Mouse (Mus musculus) limb, embryonic 15.5 days (tissue): ENCODE data around the gene Proser1. TPM values are rescaled to one million over a fixed set of nuclear protein-coding genes. Genes with fewer than 3 reads are reported as not detected.

Source experiments
- ATAC-seq: fragments of 200-750 bp; cut with Nextera tagmentation; 2 replicates; pipeline ENCODE4 v1.8.0; 2017; ENCODE audit warnings: low read depth, moderate TSS enrichment; ENCODE audit not compliant: insufficient number of reproducible peaks, low FRiP score, low TSS enrichment
- H3K27ac ChIP-seq: fragments of 300-500 bp; sonication (generic); 2 replicates; pipeline ENCODE4 v1.5.1; 2015; ENCODE audit warnings: moderate library complexity, mild to moderate bottlenecking, inconsistent platforms
- H3K27me3 ChIP-seq: fragments of 300-500 bp; sonication (generic); 2 replicates; pipeline ENCODE4 v1.6.1; 2015; ENCODE audit warnings: inconsistent platforms
- H3K36me3 ChIP-seq: fragments of 300-500 bp; sonication (generic); 2 replicates; pipeline ENCODE4 v1.6.1; 2015; ENCODE audit warnings: inconsistent platforms
- H3K4me1 ChIP-seq: fragments of 300-500 bp; sonication (generic); 2 replicates; pipeline ENCODE4 v1.6.1; 2015; ENCODE audit warnings: inconsistent platforms
- H3K4me2 ChIP-seq: fragments of 300-500 bp; sonication (generic); 2 replicates; pipeline ENCODE4 v1.6.1; 2015; ENCODE audit warnings: mild to moderate bottlenecking, inconsistent platforms
- H3K4me3 ChIP-seq: fragments of 300-500 bp; sonication (generic); 2 replicates; pipeline ENCODE4 v1.5.1; 2015; ENCODE audit warnings: mild to moderate bottlenecking, inconsistent platforms
- H3K9ac ChIP-seq: fragments of 300-500 bp; sonication (generic); 2 replicates; pipeline ENCODE4 v1.6.1; 2015; ENCODE audit warnings: inconsistent platforms
- H3K9me3 ChIP-seq: fragments of 300-500 bp; sonication (generic); 2 replicates; pipeline ENCODE4 v1.6.1; 2016; ENCODE audit warnings: inconsistent platforms
- WGBS: fragments of 180-500 bp; shearing (Covaris S2); methylation state at CpG from one replicate; pipeline ENCODE4 v1.1.7; 2015; 5-methylcytosine and 5-hydroxymethylcytosine counted together
- polyA plus RNA-seq: library from polyadenylated mRNA; unstranded; fragments of >200 nt; fragmentation: Nextera tagmentation; extraction: Ambion mirVana; gene quantifications from 2 replicates; pipeline ENCODE4 v1.2.1, GENCODE M21; 2015

Gene Proser1
- polyA plus RNA-seq, 1 experiment from 2014 or later, result 13.3 TPM

GRCm38 (mm10) chr3:53467356-53467755, 3.9 kb downstream of the Proser1 start:
- no peak for ATAC-seq
- 80% methylated on average over 4 of the region's 5 CpGs for WGBS
- no peak overlapping the region for H3K9ac ChIP-seq
- H3K27ac ChIP-seq, result no peak overlapping the region
- H3K4me3 ChIP-seq, result no peak overlapping the region
- peaks cover 25% of the 10 kb centered on the region for H3K4me1 ChIP-seq
- no peaks in the 10 kb centered on the region for H3K27me3 ChIP-seq
- no peak overlapping the region for H3K4me2 ChIP-seq
- H3K36me3 ChIP-seq, result peaks cover 35% of the 10 kb centered on the region
- H3K9me3 ChIP-seq, result no peaks in the 10 kb centered on the region

DNA sequence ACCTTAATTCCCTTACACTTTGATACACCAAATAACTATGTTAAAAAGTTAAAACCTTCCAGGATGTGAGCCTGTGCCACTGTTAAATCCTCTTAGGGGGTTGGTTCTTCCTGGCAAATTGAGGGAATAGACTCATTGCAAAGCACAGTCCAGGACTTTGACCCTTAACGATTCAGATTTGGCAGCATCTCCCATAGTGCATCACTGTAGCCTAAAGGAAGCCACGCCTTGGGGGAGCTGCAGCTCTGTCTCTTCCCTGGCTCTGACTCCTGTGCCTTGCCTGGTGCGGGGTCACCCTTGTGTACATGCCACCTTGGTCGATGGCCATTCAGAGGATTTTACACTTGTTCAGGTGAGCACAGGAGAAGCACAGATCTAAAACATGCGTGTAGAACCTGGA, 6.2 kb downstream of the Proser1 start:
- 95% methylated on average over 5 of the region's 5 CpGs for WGBS

GRCm38 (mm10) chr3:53472061-53472460, 8.6 kb downstream of the Proser1 start:
- Histone ChIP-seq H3K9me3 (no peaks in the 10 kb centered on the region), H3K36me3 (peaks cover 76% of the 10 kb centered on the region), H3K4me3 (no peak overlapping the region), H3K9ac (no peak overlapping the region), H3K27ac (no peak overlapping the region), H3K27me3 (no peaks in the 10 kb centered on the region), H3K4me1 (peaks cover 3% of the 10 kb centered on the region), H3K4me2 (no peak overlapping the region)
- ATAC-seq, result no peak
- 91% methylated on average over 5 of the region's 5 CpGs for WGBS

More for the DNA sequence above, 6.2 kb downstream of the Proser1 start:
- H3K9ac ChIP-seq, result no peak overlapping the region
- no peaks in the 10 kb centered on the region for H3K9me3 ChIP-seq
- H3K27ac ChIP-seq, result no peak overlapping the region
- H3K36me3 ChIP-seq, result peaks cover 57% of the 10 kb centered on the region
- ATAC-seq, result no peak
- H3K4me2 ChIP-seq, result no peak overlapping the region
- no peak overlapping the region for H3K4me3 ChIP-seq
- H3K4me1 ChIP-seq, result peaks cover 21% of the 10 kb centered on the region
- no peaks in the 10 kb centered on the region for H3K27me3 ChIP-seq

DNA sequence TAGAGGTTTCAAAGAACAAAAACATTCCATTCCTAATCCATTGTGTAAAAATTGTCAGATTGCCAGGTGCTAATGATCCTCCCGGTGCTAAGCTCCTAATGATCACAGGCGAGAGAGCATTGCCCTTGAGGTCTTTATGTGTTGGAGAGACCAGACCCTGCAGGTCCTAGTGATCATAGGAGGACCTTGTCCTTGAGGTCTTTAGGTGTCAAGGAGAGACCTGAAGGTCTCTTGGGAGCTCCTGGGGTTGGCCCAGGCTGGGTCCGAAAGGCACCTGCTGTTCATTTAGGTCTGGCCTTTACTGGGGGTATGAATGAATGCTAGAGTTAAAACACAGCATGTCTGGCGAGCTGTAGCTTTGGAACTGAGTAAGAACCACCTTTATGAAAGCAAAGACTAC, 10.7 kb downstream of the Proser1 start:
- Histone ChIP-seq H3K36me3 (peaks cover 89% of the 10 kb centered on the region), H3K27me3 (no peaks in the 10 kb centered on the region), H3K9ac (no peak overlapping the region), H3K4me1 (no peaks in the 10 kb centered on the region; the same call in 1 of the 2 replicates), H3K27ac (no peak overlapping the region), H3K4me2 (no peak overlapping the region), H3K4me3 (no peak overlapping the region), H3K9me3 (no peaks in the 10 kb centered on the region)
- no peak for ATAC-seq
- 66% methylated on average over 4 of the region's 4 CpGs for WGBS

GRCm38 (mm10) chr3:53475889-53476288, 12.4 kb downstream of the Proser1 start:
- Histone ChIP-seq H3K9ac (no peak overlapping the region), H3K27ac (no peak overlapping the region), H3K36me3 (peaks cover 89% of the 10 kb centered on the region), H3K27me3 (no peaks in the 10 kb centered on the region), H3K4me1 (no peaks in the 10 kb centered on the region; the same call in 1 of the 2 replicates), H3K4me2 (no peak overlapping the region), H3K9me3 (no peaks in the 10 kb centered on the region), H3K4me3 (no peak overlapping the region)
- ATAC-seq, result no peak
- WGBS, result 66% methylated on average over 6 of the region's 6 CpGs

- ATAC-seq, result peak; percentile 47; the same call in 1 of the 2 replicates
- 76% methylated on average over 17 of the region's 17 CpGs for WGBS
- no peaks in the 10 kb centered on the region; the same call in 1 of the 2 replicates for H3K4me1 ChIP-seq
- H3K27me3 ChIP-seq, result no peaks in the 10 kb centered on the region
- H3K27ac ChIP-seq, result no peak overlapping the region
- peaks cover 87% of the 10 kb centered on the region for H3K36me3 ChIP-seq
- H3K9ac ChIP-seq, result no peak overlapping the region
- H3K4me2 ChIP-seq, result no peak overlapping the region
- H3K9me3 ChIP-seq, result no peaks in the 10 kb centered on the region
- H3K4me3 ChIP-seq, result no peak overlapping the region
Observed at GRCm38 (mm10) chr3:53477468-53477867, 14.0 kb downstream of the Proser1 start.

DNA sequence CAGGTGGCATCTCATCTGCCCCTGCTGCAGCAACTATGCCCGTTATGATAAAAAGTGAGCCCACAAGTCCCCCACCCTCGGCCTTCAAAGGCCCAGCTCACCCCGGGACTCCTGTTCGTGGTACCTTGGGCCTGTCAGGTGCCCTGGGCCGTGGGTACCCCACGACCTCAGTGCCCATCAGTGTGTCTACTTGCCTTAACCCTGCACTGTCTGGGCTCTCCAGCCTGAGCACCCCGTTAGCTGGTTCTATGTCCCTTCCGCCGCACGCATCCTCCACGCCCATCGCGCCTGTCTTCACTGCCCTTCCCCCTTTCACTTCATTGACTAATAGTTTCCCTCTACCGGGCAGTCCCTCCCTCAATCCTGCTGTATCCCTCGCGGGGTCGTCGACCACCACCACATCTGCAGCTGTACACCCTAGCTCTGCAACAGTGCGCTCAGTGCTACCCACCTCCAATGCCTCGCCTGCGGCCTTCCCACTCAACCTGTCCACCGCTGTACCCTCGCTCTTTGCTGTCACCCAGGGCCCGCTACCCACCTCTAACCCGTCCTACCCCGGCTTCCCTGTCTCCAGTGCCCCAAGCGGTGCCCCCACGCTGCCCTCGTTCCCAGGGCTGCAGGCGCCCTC, 15.1 kb downstream of the Proser1 start:
- no peak overlapping the region for H3K9ac ChIP-seq
- no peak overlapping the region for H3K4me3 ChIP-seq
- 97% methylated on average over 30 of the region's 30 CpGs for WGBS
- 0 out of 2 replicates have a peak, but pooled peaks have one; percentile 41 for ATAC-seq
- no peaks in the 10 kb centered on the region; the same call in 1 of the 2 replicates for H3K4me1 ChIP-seq
- H3K4me2 ChIP-seq, result no peak overlapping the region
- H3K27ac ChIP-seq, result no peak overlapping the region
- H3K27me3 ChIP-seq, result no peaks in the 10 kb centered on the region
- H3K36me3 ChIP-seq, result peaks cover 81% of the 10 kb centered on the region
- H3K9me3 ChIP-seq, result no peaks in the 10 kb centered on the region

DNA sequence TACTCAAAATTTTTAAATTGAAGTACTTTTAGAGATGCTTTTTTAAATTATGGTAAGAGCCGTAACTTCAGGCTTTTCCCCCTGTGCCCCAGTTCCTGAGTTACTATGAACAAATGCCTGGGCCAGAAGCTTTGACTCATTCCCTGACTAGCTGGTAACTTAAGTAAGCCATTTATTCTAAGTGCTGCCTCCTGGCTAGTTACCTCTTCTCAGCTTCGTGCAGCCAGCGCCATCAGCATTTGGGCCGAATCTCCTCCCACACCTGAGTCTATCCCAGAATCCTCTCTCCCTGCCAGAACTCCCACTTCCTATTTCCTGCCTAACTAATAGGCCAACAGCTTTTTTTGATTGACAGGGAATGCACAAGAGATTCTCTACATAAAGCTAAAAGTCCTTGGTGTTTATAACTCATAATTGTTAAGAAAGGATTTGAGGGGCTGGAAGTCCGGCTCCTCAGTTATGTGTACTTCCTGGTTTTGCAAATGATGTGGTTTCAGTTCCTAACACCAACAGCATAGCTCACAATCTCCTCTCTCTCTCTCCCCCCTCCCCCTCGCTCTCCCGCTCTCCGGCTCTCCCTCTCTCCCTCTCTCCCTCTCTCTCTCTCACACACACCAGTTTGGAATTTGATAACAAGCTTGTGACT, 20.1 kb downstream of the Proser1 start:
- no peak overlapping the region for H3K4me2 ChIP-seq
- H3K27me3 ChIP-seq, result no peaks in the 10 kb centered on the region
- WGBS, result 81% methylated on average over 8 of the region's 8 CpGs
- H3K27ac ChIP-seq, result no peak overlapping the region
- H3K4me3 ChIP-seq, result no peak overlapping the region
- no peaks in the 10 kb centered on the region; the same call in none of the 2 replicates for H3K4me1 ChIP-seq
- ATAC-seq, result no peak
- H3K9me3 ChIP-seq, result no peaks in the 10 kb centered on the region
- no peak overlapping the region for H3K9ac ChIP-seq
- H3K36me3 ChIP-seq, result peaks cover 37% of the 10 kb centered on the region

DNA sequence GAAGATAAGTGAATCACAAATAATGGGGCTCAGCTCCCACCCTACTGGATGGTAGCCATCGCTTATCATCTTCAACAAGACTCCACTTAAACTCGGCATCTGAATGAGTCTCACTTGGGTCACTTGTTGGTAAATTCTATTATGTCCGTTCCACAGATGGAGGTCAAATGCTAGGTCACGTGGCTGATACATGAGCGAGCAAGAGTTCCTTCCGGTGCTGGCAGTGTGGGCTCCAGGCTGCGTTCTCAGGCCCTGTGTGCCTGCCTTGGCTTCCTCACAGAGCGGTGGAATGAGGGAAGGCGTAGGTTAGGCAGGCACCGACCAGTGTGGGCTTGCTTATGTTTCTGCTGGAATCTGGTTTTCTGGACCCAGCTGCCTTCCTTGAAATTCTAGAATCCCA, 23.1 kb downstream of the Proser1 start:
- Histone ChIP-seq H3K9ac (no peak overlapping the region), H3K27me3 (no peaks in the 10 kb centered on the region), H3K9me3 (no peaks in the 10 kb centered on the region), H3K4me1 (no peaks in the 10 kb centered on the region; the same call in none of the 2 replicates), H3K4me3 (no peak overlapping the region), H3K4me2 (no peak overlapping the region), H3K36me3 (peaks cover 12% of the 10 kb centered on the region), H3K27ac (no peak overlapping the region)
- ATAC-seq, result no peak
- WGBS, result 71% methylated on average over 10 of the region's 10 CpGs

DNA sequence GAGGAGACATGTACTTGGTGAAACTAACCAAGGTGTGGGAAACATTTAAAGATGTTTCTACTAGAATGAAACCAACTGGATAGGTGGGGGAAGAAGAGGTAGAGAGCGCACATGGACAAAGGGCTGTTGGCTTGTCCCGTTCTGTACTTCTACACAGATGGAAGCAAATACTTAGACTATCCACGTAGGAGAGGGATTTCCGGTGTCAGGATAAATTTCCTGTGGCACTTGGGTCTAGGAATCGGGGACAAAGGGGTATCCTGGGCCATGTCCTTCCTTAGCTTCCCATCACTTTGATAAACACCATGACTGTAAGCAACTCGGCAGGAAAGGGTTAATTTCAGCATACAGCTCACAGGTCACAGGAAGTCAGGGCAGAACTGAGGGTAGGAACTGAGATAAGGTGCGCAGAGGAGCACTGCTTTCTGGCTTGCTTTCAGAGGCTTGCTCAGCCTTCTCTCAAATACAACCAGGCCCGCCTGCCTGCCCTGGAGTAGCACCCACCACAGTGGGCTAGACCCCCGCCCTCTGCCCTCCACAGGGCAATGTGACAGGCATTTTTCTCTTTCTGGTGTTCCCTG, 23.6 kb downstream of the Proser1 start:
- no peak overlapping the region for H3K4me2 ChIP-seq
- H3K4me1 ChIP-seq, result no peaks in the 10 kb centered on the region; the same call in none of the 2 replicates
- 67% methylated on average over 9 of the region's 9 CpGs for WGBS
- no peak overlapping the region for H3K27ac ChIP-seq
- H3K27me3 ChIP-seq, result no peaks in the 10 kb centered on the region
- peaks cover 8% of the 10 kb centered on the region for H3K36me3 ChIP-seq
- no peak overlapping the region for H3K9ac ChIP-seq
- ATAC-seq, result no peak
- no peak overlapping the region for H3K4me3 ChIP-seq
- no peaks in the 10 kb centered on the region for H3K9me3 ChIP-seq

- Histone ChIP-seq H3K9me3 (no peaks in the 10 kb centered on the region), H3K4me2 (no peak within 1 kb of the TSS), H3K9ac (no peak within 1 kb of the TSS), H3K27me3 (no peaks in the 10 kb centered on the region), H3K27ac (no peak within 1 kb of the TSS), H3K4me3 (no peak within 1 kb of the TSS), H3K36me3 (no peaks in the 10 kb centered on the region), H3K4me1 (no peaks in the 10 kb centered on the region; the same call in none of the 2 replicates)
- no peak for ATAC-seq
- WGBS, result 66% methylated on average over 6 of the region's 6 CpGs
Observed at GRCm38 (mm10) chr3:53488353-53488752, 24.9 kb downstream of the Proser1 start, which contains the start of gene Stoml3. Gene Stoml3 (plus strand): TSS chr3:53488653.

- Histone ChIP-seq H3K4me3 (no peak overlapping the region), H3K4me1 (no peaks in the 10 kb centered on the region), H3K36me3 (no peaks in the 10 kb centered on the region), H3K27me3 (no peaks in the 10 kb centered on the region), H3K4me2 (no peak overlapping the region), H3K27ac (no peak overlapping the region), H3K9me3 (no peaks in the 10 kb centered on the region), H3K9ac (no peak overlapping the region)
- 60% methylated on average over 6 of the region's 6 CpGs for WGBS
- no peak for ATAC-seq
Observed at GRCm38 (mm10) chr3:53498351-53498905, 35.0 kb downstream of the Proser1 start.
